Mouse (Mus musculus): ENCODE data around the gene Cidec.

Gene Cidec

GRCm38 (mm10) chr6:113410001-113410400, 25.6 kb downstream of the Cidec start:
- no peak for DNase-seq (ENCODE audit: low read depth, low spot score)

DNA sequence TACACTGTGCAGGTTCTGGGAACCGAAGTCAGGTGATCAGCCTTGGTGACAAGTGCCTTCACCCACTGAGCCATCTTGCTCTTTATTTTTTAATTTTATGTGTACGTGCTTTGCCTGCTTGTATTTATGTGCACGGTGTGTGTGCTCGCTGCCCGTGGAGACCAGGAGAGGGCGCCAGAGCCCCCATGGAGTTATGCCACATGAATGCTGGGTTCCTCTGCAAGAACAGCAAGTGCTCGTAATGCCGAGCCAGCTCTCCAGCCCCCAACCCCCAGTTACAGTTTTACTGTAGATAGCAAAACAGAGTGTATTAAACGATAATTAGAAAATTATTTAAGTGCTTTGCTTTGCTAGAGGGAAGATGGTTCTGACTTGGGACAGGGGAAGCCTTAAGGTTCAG, 28.9 kb downstream of the Cidec start:
- no peak for DNase-seq (ENCODE audit: low read depth, low spot score)

DNA sequence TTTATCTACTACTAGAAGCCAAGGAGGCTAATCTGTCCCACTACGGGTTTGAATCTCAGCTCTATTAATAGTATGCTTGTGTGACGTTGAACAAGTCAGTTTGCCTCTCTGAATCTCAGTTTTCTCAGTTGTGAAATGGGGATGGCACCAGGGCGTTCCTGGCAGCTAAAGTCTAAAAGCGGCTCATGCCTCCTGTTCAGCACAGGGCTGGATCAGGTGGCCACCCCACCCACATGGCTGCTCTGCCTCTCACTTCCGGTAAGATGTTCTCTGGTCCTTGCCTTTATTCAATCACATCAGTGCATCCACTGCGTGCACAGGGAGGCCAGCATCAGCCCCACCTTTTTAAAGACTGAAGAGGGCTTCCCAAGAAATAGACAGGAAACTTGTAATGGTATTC, 30.1 kb downstream of the Cidec start:
- DNase-seq (ENCODE audit: low read depth, low spot score): no peak

- DNase-seq (ENCODE audit: low read depth, low spot score): no peak
These were observed 30.7 kb downstream of the Cidec start for GRCm38 (mm10) chr6:113404649-113405448.

DNA sequence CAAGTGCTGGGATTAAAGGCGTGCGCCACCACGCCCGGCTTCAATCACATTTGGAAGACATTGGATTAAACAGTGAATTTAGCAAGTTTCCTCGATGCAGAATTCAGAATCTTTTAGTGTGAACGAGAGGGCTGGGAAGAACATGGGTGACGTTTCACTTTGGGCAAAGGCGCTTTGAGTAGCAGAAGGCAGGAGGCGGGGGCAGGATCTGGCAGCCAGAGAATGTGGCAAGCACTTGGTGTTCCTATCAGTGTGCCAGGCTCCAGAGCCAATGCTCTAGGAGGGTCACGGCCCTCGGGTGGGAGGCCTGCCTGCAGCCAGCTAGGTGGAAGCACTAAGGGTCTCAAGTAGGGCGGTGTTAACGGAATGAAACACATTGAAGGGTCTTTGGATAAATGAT, 33.5 kb downstream of the Cidec start:
- no peak for DNase-seq (ENCODE audit: low read depth, low spot score)

DNA sequence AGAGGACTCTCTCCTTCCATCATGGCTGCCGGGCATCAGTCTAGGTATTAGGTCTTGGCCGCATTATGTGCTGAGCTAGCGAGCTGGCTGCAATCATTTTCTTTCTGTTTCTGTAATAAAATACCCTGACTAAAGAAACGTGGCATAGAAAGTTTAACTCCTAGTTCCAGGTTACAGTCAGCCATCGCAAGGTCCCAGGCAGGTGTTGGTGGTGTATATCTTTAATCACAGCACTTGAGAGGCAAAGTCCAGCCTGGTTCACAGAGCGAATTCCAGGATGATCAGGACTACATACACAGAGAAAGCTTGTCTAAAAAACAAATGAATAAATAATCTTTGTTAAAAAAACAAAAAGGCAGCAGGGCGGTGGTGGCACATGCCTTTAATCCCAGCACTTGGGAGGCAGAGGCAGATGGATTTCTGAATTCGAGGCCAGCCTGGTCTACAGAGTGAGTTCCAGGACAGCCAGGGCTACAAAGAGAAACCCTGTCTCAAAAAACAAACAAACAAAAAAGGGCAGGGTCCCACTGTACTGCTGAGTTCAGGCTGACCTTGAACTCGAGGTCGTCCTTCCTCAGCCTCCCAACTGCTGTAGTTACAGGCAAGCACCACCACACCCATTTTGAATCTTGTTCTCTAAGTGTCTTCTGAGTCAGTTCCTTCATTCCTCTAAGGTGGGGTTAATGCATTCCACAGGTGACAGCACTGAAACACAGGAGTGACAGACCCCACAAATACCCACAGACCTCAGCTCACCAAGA, 39.1 kb downstream of the Cidec start:
- no peak for DNase-seq (ENCODE audit: low read depth, low spot score)

- no peak for DNase-seq (ENCODE audit: low read depth, low spot score)
These were observed 40.1 kb downstream of the Cidec start for GRCm38 (mm10) chr6:113395501-113395900.

DNA sequence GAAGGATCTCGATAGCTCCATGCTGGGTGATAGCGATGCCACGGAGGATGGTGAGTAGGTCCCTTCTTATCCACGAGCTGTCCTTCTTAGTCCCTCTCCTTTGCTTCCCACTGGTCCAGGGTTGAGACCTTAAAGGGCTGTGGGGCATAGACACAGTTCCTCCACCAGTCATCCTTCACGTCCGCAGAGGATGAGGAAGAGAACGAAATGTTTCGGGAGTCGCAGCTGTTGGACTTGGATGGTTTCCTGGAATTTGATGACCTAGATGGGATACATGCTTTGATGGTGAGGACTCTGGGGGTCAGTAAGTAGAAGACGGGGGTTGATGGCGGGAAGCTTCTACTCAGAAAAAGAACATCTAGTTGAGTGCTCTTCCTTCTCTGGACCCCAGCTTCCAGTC, 40.7 kb downstream of the Cidec start:
- no peak for DNase-seq (ENCODE audit: low read depth, low spot score)

GRCm38 (mm10) chr6:113393951-113394350, 41.6 kb downstream of the Cidec start:
- no peak for DNase-seq (ENCODE audit: low read depth, low spot score)

- DNase-seq (ENCODE audit: low read depth, low spot score): peak; percentile 46
These were observed 43.0 kb downstream of the Cidec start for GRCm38 (mm10) chr6:113392387-113393071.

DNA sequence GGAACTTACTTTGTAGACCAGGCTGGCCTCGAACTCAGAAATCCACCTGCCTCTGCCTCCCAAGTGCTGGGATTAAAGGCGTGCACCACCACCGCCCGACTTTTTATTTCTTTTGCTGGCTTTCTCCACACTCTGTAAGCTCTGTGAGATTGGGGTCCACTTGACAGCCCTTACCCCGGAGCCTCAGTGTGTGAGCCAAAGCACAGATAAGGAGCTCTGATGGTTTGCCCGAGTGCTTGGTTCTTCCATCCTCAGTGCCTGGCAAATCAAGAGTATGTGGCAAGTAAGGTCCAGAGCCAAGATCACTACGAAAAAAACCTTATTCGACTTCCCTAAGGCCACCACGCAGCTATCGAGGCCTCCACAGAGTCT, 43.6 kb downstream of the Cidec start:
- no peak for DNase-seq (ENCODE audit: low read depth, low spot score)

GRCm38 (mm10) chr6:113390715-113391114, 44.8 kb downstream of the Cidec start:
- DNase-seq (ENCODE audit: low read depth, low spot score): no peak

DNA sequence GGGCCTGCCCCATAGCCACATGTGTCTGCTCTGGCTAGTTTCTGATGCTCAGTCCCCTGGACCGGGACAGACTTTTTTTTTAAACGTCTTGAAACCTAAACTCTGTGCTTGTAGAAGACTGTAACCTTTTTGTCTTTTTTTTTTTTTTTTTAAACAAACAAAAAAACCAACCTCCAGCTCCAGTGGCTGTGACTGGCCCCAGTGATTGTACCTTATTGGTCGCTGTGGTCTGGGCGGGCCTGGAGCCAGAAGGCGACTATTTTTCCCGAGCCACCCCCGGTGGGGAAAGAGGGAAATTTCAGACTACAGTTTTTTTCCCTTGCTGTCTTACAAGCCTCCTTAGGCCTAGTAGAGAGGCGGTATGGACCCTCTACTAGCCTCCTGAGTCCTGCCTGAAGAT, 46.6 kb downstream of the Cidec start, which contains the start of gene Ttll3:
TSS of gene Ttll3 (plus strand) at position 301 of the 400 bp plus-strand sequence.
- no peak for DNase-seq (ENCODE audit: low read depth, low spot score)

DNA sequence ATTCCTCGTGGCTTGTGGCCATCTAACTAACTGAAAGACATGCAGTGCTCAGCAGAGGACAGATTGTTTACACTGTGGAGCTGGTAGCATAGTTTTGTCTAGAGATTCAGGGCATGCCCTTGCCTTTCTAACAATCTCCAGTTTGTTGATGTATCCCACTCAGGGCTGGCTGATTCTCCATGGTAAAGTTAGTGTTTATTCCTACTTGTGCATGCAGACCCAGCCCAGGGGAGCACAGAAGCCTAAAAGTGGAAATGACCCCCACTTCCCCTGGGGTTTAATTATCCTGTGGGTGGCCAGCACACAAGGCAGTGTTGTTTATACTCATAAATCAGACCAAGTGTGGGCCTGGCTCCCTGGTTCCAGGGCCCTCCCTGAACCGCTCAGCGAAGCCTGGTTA, 49.5 kb downstream of the Cidec start:
- DNase-seq (ENCODE audit: low read depth, low spot score): no peak

DNA sequence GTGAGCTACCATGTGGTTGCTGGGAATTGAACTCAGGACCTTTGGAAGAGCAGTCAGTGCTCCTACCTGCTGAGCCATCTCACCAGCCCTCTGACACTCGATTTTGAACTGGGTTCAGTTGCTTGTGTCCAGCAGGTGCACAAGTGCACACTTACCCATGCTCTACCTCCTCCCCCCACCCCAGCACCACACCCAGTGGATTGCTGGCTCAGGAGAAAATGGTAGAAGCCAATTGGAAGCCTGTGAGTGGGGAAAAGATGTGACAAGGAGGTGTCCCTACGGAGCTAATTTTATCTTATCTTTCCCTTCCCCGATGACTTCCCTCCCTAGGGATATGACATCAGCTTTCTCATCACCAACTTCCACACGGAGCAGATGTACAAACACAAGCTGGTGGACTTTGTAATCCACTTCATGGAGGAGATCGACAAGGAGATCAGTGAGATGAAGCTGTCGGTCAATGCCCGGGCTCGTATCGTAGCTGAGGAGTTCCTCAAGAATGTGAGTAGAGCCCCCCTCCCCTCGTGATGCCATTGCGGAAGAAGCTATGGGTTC, 50.3 kb downstream of the Cidec start:
- DNase-seq (ENCODE audit: low read depth, low spot score): no peak

GRCm38 (mm10) chr6:113384351-113384927, 51.1 kb downstream of the Cidec start:
- no peak for DNase-seq (ENCODE audit: low read depth, low spot score)

DNA sequence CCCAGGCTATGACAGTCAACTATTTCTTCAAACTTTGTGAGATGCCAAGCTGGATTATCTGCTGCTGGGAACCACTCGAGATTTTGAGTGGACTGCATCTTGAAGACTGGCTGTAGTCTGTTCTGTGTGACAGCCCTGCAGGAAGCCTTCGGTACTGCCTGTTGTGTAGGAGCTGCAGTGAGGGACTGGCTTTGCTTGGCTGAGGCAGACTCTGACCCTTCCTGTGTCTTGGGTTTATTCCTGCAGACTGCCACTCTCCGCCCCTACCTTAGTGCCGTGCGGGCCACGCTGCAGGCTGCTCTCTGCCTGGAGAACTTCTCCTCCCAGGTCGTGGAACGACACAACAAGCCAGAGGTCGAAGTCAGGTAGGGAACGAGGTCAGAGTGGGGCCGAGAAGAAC, 55.1 kb downstream of the Cidec start:
- no peak for DNase-seq (ENCODE audit: low read depth, low spot score)

- DNase-seq (ENCODE audit: low read depth, low spot score): no peak
These were observed 56.3 kb downstream of the Cidec start for GRCm38 (mm10) chr6:113379246-113379645.

- peak; percentile 92 for DNase-seq (ENCODE audit: low read depth, low spot score)
These were observed 57.8 kb downstream of the Cidec start, which contains the start of the genes Tada3 and Arpc4 for GRCm38 (mm10) chr6:113377496-113378385. TSS of gene Tada3 (minus strand) at chr6:113377883. TSS of gene Arpc4 (plus strand) at chr6:113378115.

- DNase-seq (ENCODE audit: low read depth, low spot score): no peak
These were observed 58.4 kb downstream of the Cidec start for GRCm38 (mm10) chr6:113377172-113377495.

All from retina, postnatal 7 days (tissue).